Mouse (Mus musculus) neural tube, embryonic 15.5 days (tissue): ENCODE results near the gene Acbd5. TPM values are rescaled to one million over a fixed set of nuclear protein-coding genes. Genes with fewer than 3 reads are reported as not detected.
"Not testable (repeated sequence)": the region's sequence is repeated elsewhere in the genome, so short reads cannot be mapped to it uniquely, and the experiment has no call there.

Experiments used
- ATAC-seq: fragments of 200-750 bp; cut with Nextera tagmentation; 2 replicates; pipeline ENCODE4 v1.8.0; 2017; ENCODE audit warnings: mild to moderate bottlenecking, moderate TSS enrichment, moderate library complexity; ENCODE audit not compliant: low FRiP score
- H3K27ac ChIP-seq: fragments of 300-500 bp; sonication (generic); replicated peaks from 2 replicates; pipeline ENCODE4 v1.5.1; 2015; ENCODE audit warnings: mild to moderate bottlenecking, inconsistent platforms
- H3K27me3 ChIP-seq: fragments of 300-500 bp; sonication (generic); replicated peaks from 2 replicates; pipeline ENCODE4 v1.6.1; 2015; ENCODE audit warnings: inconsistent platforms
- H3K36me3 ChIP-seq: fragments of 300-500 bp; sonication (generic); 2 replicates; pipeline ENCODE4 v1.6.1; 2015; ENCODE audit warnings: inconsistent platforms
- H3K4me1 ChIP-seq: fragments of 300-500 bp; sonication (generic); 2 replicates; pipeline ENCODE4 v1.6.1; 2015; ENCODE audit warnings: inconsistent platforms
- H3K4me2 ChIP-seq: fragments of 300-500 bp; sonication (generic); 2 replicates; pipeline ENCODE4 v1.6.1; 2015; ENCODE audit warnings: inconsistent platforms, mild to moderate bottlenecking, moderate library complexity
- H3K4me3 ChIP-seq: fragments of 300-500 bp; sonication (generic); replicated peaks from 2 replicates; pipeline ENCODE4 v1.5.1; 2015; ENCODE audit warnings: mild to moderate bottlenecking, inconsistent platforms
- H3K9ac ChIP-seq: fragments of 300-500 bp; sonication (generic); replicated peaks from 2 replicates; pipeline ENCODE4 v1.6.1; 2015; ENCODE audit warnings: mild to moderate bottlenecking, inconsistent platforms
- H3K9me3 ChIP-seq: fragments of 300-500 bp; sonication (generic); replicated peaks from 2 replicates; pipeline ENCODE4 v1.6.1; 2016; ENCODE audit warnings: inconsistent platforms
- WGBS: fragments of 180-500 bp; shearing (Covaris S2); methylation state at CpG from one replicate; pipeline ENCODE4 v1.1.7; 2015; ENCODE audit warnings: mixed read lengths; 5-methylcytosine and 5-hydroxymethylcytosine counted together
- polyA plus RNA-seq: library from polyadenylated mRNA; unstranded; fragments of >200 nt; fragmentation: Nextera tagmentation; extraction: Ambion mirVana; gene quantifications from 2 replicates; pipeline ENCODE4 v1.2.1, GENCODE M21; 2015

Acbd5 gene
- polyA plus RNA-seq, 1 experiment from 2014 or later: 80.0 TPM

DNA sequence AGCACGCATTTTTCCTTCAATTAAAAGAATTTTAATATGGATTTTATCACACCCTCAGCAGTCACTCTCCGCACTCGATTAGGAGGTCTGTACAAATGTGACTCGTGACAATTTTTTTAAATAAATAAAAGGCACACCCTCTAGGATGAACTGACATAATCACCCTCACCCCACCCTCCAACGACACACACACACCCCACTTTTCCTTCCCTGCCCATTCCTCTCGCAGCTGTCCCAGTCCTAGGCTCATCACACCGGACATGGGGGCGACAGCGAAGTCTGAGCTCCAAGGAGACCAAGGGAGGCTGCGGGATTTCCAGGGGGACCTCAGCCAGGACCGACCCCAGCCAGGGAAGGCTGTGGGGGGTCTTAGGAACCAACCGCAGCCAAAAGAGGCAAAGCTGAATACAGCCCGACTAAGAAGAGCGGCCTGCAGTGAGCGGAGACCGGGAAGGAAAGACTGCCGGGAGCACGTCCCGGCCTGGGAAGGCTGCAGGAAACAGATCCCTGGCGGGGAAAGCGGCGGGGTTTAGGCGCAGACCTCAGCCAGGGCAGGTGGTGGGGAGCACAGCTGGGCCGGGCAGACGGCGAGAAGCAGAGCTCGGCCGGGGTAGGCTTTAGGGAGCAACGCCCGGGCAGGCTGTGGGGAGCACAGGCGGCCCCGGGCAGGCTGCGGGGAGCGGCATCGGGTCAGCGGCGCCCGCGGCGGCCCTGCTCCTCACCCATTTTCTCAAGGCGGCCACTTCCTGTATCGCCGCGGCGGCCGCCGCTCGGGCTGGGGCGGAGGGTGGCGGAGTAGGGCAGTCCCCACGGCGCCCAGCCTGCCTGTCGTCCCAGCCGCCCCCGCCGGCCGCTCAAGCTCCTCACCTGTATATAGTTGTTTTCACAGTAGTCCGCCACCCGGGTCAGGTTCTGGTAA, 28.6 kb upstream of the Acbd5 start:
- WGBS: under 1% methylated on average over 58 of the region's 59 CpGs
- peak overlapping the region; percentile 99 for H3K4me3 ChIP-seq
- ATAC-seq: peak; percentile 85
- H3K9ac ChIP-seq: peak overlapping the region; percentile 97
- no peaks in the 10 kb centered on the region for H3K9me3 ChIP-seq
- H3K36me3 ChIP-seq: no peaks in the 10 kb centered on the region
- peaks cover 28% of the 10 kb centered on the region for H3K4me1 ChIP-seq
- no peaks in the 10 kb centered on the region for H3K27me3 ChIP-seq
- H3K4me2 ChIP-seq: peak overlapping the region; percentile 71
- peak overlapping the region; percentile 97 for H3K27ac ChIP-seq

DNA sequence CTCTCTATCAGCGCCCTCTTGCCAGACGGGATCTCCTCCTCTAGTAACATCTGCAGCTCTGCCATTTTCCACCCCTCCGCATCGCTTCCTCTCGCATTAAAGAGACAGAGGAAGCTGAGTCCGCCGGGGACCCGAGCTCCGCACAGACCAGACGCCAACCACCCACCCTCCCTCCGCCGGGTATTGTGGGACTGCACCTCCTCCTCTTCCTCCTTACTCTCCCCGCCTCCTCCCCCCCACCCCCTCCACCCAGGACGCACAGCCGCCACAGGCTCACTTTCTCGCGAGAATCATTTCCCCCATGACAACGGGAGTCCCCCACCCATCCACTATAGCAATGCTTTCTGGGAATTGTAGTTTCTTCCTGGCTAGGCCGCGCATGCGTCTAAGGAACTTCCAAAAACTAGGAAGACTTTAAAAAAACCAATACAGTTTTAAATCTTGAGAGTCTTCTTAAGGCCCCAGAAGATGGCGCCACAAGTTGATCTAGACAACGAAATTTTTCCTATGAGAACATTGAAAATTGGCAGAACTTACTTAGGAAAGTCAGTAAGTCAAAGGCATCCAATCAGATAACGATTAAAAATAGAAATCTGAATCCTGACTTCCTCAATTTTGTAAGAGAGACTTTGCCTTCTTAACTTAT, 27.8 kb upstream of the Acbd5 start, which contains the start of gene Abi1:
Abi1 (minus strand) TSS at position 241 of the 646 bp plus-strand sequence.
- Histone ChIP-seq H3K27ac (peak within 1 kb of the TSS; percentile 97), H3K4me1 (peaks cover 22% of the 10 kb centered on the region), H3K4me2 (peak within 1 kb of the TSS; percentile 71), H3K36me3 (no peaks in the 10 kb centered on the region), H3K4me3 (peak within 1 kb of the TSS; percentile 99), H3K9ac (peak within 1 kb of the TSS; percentile 97), H3K9me3 (no peaks in the 10 kb centered on the region), H3K27me3 (no peaks in the 10 kb centered on the region)
- peak; percentile 97 for ATAC-seq
- 3% methylated on average over 23 of the region's 24 CpGs for WGBS

DNA sequence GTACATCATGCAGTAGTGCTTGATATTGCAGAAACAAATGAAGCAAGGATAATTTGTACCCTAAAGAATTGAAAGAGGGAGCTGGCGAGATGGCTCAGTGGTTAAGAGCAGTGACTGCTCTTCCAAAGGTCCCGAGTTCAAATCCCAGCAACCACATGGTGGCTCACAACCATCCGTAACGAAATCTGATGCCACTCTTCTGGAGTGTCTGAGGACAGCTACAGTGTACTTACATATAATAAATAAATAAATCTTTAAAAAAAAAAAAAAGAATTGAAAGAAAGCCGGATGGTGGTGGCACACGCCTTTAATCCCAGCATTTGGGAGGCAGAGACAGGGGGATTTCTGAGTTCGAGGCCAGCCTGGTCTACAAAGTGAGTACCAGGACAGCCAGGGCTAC, 27.3 kb upstream of the Acbd5 start:
- not testable (repeated sequence) for H3K36me3 ChIP-seq, H3K9me3 ChIP-seq, H3K27ac ChIP-seq, H3K4me3 ChIP-seq, H3K27me3 ChIP-seq, H3K9ac ChIP-seq
- peaks cover 18% of the 10 kb centered on the region for H3K4me1 ChIP-seq
- 0 out of 2 replicates have a peak, but pooled peaks have one; percentile 0 for ATAC-seq
- WGBS: 90% methylated on average over 7 of the region's 7 CpGs
- H3K4me2 ChIP-seq: peak overlapping the region; percentile 30; the same call in 1 of the 2 replicates

DNA sequence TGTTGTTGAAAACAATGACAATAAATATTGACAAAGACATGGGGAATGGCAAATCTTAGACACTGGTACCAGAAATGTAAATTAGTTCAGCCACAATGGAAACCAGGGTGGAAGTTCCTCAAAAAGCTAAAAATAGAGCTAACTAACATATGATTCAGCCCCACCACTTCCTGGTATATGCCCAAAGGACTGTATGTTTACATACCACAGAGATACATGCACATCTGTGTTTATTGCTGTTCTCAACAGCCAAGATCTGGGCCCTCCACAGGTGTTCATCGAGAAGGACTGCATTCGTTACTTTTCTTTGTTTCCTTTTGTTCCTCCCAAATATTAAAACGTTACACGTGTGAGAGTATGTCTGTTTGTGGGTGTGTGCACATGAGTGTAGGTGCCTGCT, 26.5 kb upstream of the Acbd5 start:
- H3K4me1 ChIP-seq: peaks cover 18% of the 10 kb centered on the region
- WGBS: 81% methylated on average over 4 of the region's 4 CpGs
- no peak overlapping the region for H3K27ac ChIP-seq
- no peaks in the 10 kb centered on the region for H3K9me3 ChIP-seq
- H3K36me3 ChIP-seq: no peaks in the 10 kb centered on the region
- no peak overlapping the region for H3K4me2 ChIP-seq
- no peak overlapping the region for H3K4me3 ChIP-seq
- H3K9ac ChIP-seq: no peak overlapping the region
- no peak for ATAC-seq
- H3K27me3 ChIP-seq: no peaks in the 10 kb centered on the region

DNA sequence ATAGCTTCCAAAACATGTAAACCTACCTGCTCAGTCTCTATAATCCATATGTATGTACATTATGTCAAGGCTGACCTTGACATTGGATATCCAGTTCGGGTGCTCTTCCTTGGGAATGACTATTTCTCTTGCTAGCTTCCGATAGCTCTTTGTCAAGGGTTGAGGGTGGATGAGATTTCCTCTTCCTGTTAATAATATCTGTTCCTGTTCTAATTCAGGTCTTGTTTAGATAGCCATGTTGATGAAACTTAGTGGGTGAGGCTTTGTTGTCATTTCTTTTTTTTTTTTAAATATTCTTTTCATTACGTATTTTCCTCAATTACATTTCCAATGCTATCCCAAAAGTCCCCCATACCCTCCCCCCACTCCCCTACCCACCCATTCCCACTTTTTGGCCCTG, 25.8 kb upstream of the Acbd5 start:
- no peak for ATAC-seq
- no peaks in the 10 kb centered on the region for H3K27me3 ChIP-seq
- H3K27ac ChIP-seq: no peak overlapping the region
- WGBS: 94% methylated on average over 3 of the region's 3 CpGs
- no peak overlapping the region for H3K4me3 ChIP-seq
- H3K4me2 ChIP-seq: no peak overlapping the region
- no peak overlapping the region for H3K9ac ChIP-seq
- H3K9me3 ChIP-seq: no peaks in the 10 kb centered on the region
- H3K36me3 ChIP-seq: no peaks in the 10 kb centered on the region
- H3K4me1 ChIP-seq: peaks cover 12% of the 10 kb centered on the region

DNA sequence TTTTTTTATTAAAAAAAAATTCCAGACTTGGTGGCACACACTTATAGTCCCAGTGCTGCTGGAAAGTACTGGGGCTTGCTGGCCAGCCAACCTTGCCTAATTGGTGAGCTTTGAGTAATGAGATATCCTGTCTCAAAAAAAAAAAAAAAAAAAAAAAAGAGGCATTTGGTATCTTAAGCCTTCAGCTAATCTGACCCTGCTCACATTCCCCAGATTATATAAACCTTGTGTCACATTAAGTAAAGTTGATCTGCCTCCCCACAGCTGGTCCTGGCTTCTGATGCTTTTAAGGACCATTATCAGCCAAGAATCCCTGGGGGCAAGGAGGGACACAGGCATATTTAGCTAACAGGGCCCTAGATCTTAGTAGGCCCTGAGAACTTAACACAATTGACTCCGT, 22.3 kb upstream of the Acbd5 start:
- Histone ChIP-seq H3K27me3 (no peaks in the 10 kb centered on the region), H3K4me2 (no peak overlapping the region), H3K27ac (no peak overlapping the region), H3K9me3 (no peaks in the 10 kb centered on the region), H3K36me3 (no peaks in the 10 kb centered on the region), H3K9ac (no peak overlapping the region), H3K4me3 (no peak overlapping the region), H3K4me1 (no peaks in the 10 kb centered on the region)
- ATAC-seq: no peak
- WGBS: 58% methylated on average over 1 of the region's 1 CpGs

DNA sequence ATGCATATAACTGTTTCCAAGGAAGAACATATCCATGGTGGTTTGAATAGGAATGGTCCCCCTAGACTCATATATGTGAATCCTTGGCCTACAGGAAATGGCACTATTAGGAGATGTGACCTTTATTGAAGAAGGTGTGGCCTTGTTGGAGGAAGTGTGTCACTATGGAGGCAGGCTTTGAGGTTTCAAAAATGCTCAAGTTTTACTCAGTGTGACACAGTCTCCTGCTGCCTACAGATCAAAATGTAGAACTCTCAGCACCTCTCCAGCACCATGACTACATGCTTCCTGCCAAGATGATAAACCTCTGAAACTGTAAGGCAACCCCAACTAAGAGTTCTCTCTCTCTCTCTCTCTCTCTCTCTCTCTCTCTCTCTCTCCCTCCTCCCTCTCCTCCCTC, 20.0 kb upstream of the Acbd5 start:
- H3K27ac ChIP-seq: no peak overlapping the region
- H3K9me3 ChIP-seq: no peaks in the 10 kb centered on the region
- H3K9ac ChIP-seq: no peak overlapping the region
- H3K4me1 ChIP-seq: no peaks in the 10 kb centered on the region
- no peaks in the 10 kb centered on the region for H3K27me3 ChIP-seq
- H3K4me3 ChIP-seq: no peak overlapping the region
- ATAC-seq: no peak
- H3K4me2 ChIP-seq: no peak overlapping the region
- no peaks in the 10 kb centered on the region for H3K36me3 ChIP-seq

DNA sequence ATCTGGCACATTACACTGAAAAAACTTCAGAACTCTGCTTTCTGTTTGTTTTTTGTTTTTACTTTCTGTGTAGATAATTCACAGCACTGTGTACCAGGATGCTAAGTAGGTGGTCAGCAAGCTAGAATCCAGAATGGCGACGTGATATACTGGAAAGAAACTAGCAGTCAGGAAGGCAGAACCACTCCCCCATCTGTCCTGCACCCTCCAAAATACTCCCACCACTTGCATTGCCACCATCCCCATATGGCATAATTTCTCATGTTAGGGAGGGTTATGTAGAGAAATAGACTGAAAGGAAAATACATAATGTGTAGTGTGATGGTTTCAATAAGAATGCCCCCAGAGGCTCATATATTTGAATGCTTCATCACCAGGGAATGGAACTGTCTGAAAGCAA, 16.1 kb upstream of the Acbd5 start:
- Histone ChIP-seq H3K27me3 (no peaks in the 10 kb centered on the region), H3K4me2 (no peak overlapping the region), H3K4me1 (no peaks in the 10 kb centered on the region), H3K27ac (no peak overlapping the region), H3K9ac (no peak overlapping the region), H3K4me3 (no peak overlapping the region), H3K9me3 (no peaks in the 10 kb centered on the region), H3K36me3 (no peaks in the 10 kb centered on the region)
- 83% methylated on average over 2 of the region's 2 CpGs for WGBS
- no peak for ATAC-seq

DNA sequence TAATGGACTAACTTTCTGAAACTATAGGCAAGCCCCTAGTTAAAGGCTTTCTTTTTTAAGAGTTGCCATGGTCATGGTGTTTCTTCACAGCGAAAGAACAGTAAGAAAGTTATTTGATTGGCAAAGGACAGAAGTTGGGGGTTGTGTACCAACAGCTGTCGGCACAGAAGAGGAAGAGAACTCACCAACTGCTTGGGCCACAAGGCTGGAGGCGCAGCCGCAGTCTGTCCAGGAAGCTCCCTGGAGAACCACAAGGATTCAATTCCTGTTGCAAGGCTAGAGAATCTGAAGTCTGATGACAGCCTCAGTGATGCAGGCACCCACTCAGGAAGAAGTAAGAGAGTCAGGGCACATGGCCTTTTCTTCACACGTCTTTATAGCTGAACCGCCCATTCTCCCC, 15.4 kb upstream of the Acbd5 start:
- Histone ChIP-seq H3K4me2 (no peak overlapping the region), H3K9me3 (no peaks in the 10 kb centered on the region), H3K4me1 (no peaks in the 10 kb centered on the region), H3K9ac (no peak overlapping the region), H3K27ac (no peak overlapping the region), H3K36me3 (no peaks in the 10 kb centered on the region), H3K4me3 (no peak overlapping the region), H3K27me3 (no peaks in the 10 kb centered on the region)
- WGBS: 78% methylated on average over 6 of the region's 6 CpGs
- no peak for ATAC-seq

DNA sequence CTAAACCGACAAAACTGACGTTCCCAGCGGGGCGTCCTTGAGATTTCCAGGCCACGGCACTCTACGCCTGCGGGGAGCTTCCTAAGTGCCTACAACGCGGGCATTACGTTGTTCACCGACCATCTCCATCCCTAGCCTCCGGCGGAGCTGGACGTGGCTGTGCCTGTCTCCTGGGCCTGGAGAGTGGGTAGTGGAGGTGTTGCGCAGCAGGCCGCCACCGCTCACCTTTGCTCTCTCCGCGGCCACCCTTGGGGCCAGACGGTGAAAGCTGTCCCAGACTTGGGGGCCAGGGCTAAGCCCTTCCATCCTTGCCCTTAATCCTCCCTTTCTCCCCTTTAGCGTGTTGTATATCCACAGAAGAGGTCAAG, 387 bp downstream of the Acbd5 start:
- peak; percentile 77 for ATAC-seq

DNA sequence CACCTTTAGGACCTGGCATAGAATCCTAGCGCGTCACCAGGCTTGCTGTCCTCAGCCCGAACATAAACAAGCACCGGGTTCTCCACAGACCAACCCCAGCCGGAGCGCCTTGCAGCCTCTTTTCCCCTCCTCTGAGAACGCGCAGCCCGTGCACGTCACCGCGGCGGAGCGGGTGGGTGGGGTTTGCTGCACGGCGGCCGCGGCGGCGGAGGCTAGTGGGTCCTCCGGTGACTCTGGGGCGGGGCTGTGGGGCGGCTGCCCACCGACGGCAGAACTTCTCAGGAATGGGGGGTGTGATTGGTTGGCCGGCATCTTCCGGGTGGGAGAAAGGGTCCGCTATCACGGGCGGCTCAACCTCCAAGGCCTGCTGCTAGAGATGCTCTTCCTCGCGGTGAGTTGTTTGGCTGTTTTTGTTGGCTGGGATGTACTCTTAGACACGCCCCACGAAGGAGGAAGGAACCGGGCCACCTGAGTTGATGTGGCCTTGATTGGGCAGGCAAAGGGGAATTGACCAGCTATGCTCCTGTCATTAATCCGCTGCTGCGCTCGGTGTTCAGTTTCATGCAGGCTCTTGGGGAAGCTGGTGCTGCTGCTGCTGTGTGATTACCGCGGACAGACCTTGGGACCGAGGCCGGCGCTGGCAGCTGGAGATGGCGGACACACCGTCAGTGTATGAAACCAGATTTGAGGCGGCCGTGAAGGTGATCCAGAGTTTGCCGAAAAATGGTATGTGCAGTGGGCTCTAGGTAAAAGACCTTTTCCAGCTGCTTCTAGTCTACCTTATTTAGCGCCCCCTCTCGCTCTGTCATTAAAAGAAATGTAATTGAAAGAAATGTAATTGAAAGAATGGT, 1.2 kb downstream of the Acbd5 start:
- peak overlapping the region; percentile 98 for H3K4me2 ChIP-seq
- under 1% methylated on average over 50 of the region's 50 CpGs for WGBS
- H3K4me1 ChIP-seq: peaks cover 22% of the 10 kb centered on the region

More for the DNA sequence above, 387 bp downstream of the Acbd5 start:
- no peaks in the 10 kb centered on the region for H3K9me3 ChIP-seq
- H3K27me3 ChIP-seq: no peaks in the 10 kb centered on the region
- under 1% methylated on average over 21 of the region's 21 CpGs for WGBS
- H3K27ac ChIP-seq: peak overlapping the region; percentile 98
- H3K9ac ChIP-seq: peak overlapping the region; percentile 91
- peak overlapping the region; percentile 76 for H3K4me3 ChIP-seq
- H3K4me2 ChIP-seq: peak overlapping the region; percentile 98
- peaks cover 22% of the 10 kb centered on the region for H3K4me1 ChIP-seq
- no peaks in the 10 kb centered on the region for H3K36me3 ChIP-seq

More for the DNA sequence above, 1.2 kb downstream of the Acbd5 start:
- ATAC-seq: peak; percentile 94
- no peaks in the 10 kb centered on the region for H3K27me3 ChIP-seq
- H3K4me3 ChIP-seq: peak overlapping the region; percentile 76
- no peaks in the 10 kb centered on the region for H3K9me3 ChIP-seq
- no peaks in the 10 kb centered on the region for H3K36me3 ChIP-seq
- peak overlapping the region; percentile 91 for H3K9ac ChIP-seq
- peak overlapping the region; percentile 98 for H3K27ac ChIP-seq
